Mouse (Mus musculus) megakaryocyte, adult 5-6 weeks (primary cell): ENCODE results near the gene 2200002D01Rik. TPM values are rescaled to one million over a fixed set of nuclear protein-coding genes. Genes with fewer than 3 reads are reported as not detected.
A peak's percentile ranks its signal among the peaks of the same experiment; 100 is the strongest.

Experiments
- ATAC-seq: 2 replicates; pipeline ENCODE4 v1.8.0; 2016; ENCODE audit warnings: mild to moderate bottlenecking, inconsistent platforms; ENCODE audit not compliant: poor library complexity, severe bottlenecking
- total RNA-seq, 2 experiments: library from RNA; stranded (forward) in 1 of 2; stranded (reverse) in 1 of 2; fragments of 153-499, 151-499 nt in 1 of 2; fragments of 221-1000, 200-1000 nt in 1 of 2; gene quantifications; 2 replicates each; pipeline versions ENCODE4 v1.2.3 to v1.2.4; 2015 to 2017

Gene 2200002D01Rik
- total RNA-seq (2015) (not detected in 2 replicates), total RNA-seq (2017) (0.37 and 2.4 TPM in 2 replicates)

GRCm38 (mm10) chr7:29248261-29248841 is at the start of gene 2200002D01Rik:
2200002D01Rik (minus strand) TSS chr7:29248466.
- ATAC-seq: peak; percentile 4; the same call in 1 of the 2 replicates

- peak; percentile 84 for ATAC-seq
These were observed 48.7 kb upstream of the 2200002D01Rik start for GRCm38 (mm10) chr7:29296998-29297397.

- ATAC-seq: no peak
These were observed 47.8 kb upstream of the 2200002D01Rik start for GRCm38 (mm10) chr7:29295861-29296647.

- peak; percentile 24; the same call in 1 of the 2 replicates for ATAC-seq
These were observed 46.0 kb upstream of the 2200002D01Rik start for GRCm38 (mm10) chr7:29294111-29294761.

GRCm38 (mm10) chr7:29293131-29294065 is 45.1 kb upstream of the 2200002D01Rik start:
- ATAC-seq: no peak

- no peak for ATAC-seq
These were observed 44.3 kb upstream of the 2200002D01Rik start for GRCm38 (mm10) chr7:29292458-29293098.

- no peak for ATAC-seq
These were observed 43.6 kb upstream of the 2200002D01Rik start for GRCm38 (mm10) chr7:29291616-29292457.

- ATAC-seq: no peak
These were observed 42.6 kb upstream of the 2200002D01Rik start for GRCm38 (mm10) chr7:29290691-29291485.

GRCm38 (mm10) chr7:29289856-29290255 is 41.6 kb upstream of the 2200002D01Rik start:
- ATAC-seq: no peak

- peak; percentile 76 for ATAC-seq
These were observed 40.8 kb upstream of the 2200002D01Rik start, which contains the start of gene Ppp1r14a for GRCm38 (mm10) chr7:29288942-29289638. Ppp1r14a (plus strand) TSS chr7:29289308.

- ATAC-seq: no peak
These were observed 39.8 kb upstream of the 2200002D01Rik start for GRCm38 (mm10) chr7:29288079-29288478.

- ATAC-seq: no peak
These were observed 39.2 kb upstream of the 2200002D01Rik start for GRCm38 (mm10) chr7:29287481-29287880.

GRCm38 (mm10) chr7:29284523-29284922 is 36.3 kb upstream of the 2200002D01Rik start:
- no peak for ATAC-seq

- no peak for ATAC-seq
These were observed 35.6 kb upstream of the 2200002D01Rik start for GRCm38 (mm10) chr7:29283876-29284275.

GRCm38 (mm10) chr7:29282074-29282554 is 33.8 kb upstream of the 2200002D01Rik start:
- peak; percentile 4; the same call in 1 of the 2 replicates for ATAC-seq

GRCm38 (mm10) chr7:29281201-29282073 is 33.2 kb upstream of the 2200002D01Rik start, which contains the start of gene Spint2:
Spint2 (minus strand) TSS chr7:29281912.
- peak; percentile 88 for ATAC-seq
